Mouse (Mus musculus): ENCODE measurements around the gene Rnf207.

The Rnf207 gene

DNA sequence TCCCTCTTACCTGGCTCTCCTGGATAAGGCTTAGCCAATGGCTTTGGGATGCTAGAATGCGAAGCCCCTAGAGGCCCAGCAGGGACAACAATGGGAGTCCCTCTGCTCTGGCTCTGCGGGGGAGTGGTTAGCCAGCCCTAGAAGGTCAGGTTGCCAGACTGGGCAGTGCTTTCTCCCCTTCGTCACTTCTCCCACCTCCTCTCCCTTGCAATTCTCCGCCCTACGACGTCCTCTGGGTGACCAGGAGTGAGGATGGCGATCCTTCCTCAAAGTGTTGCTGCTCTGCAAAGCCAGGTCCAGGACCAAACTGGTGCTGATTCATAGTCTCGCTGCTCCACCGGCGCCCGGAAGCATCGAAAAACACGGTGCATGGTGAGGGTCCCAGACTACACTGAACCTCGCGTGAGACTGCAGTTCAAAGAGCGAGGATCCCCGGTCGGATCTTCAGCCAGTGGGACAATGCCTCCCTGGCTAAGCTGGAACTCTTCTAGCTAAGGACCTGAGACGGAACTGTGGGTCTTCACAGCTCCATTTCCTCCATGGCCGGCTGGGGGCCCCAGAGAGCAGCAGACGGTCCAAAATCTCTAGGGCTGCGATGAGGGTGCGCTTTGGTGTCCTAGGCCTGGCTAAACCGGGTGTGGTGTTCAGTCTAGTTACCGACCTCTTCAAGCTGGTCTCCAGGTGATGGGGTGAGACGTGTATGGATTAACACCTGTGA is at the start of gene Rnf207:
Rnf207 (minus strand) TSS at position 477 of the 718 bp plus-strand sequence.
- WGBS, result 7% methylated on average over 26 of the region's 26 CpGs

GRCm38 (mm10) chr4:152365228-152365627 is 46.4 kb upstream of the Rnf207 start:
- WGBS, result 32% methylated on average over 7 of the region's 7 CpGs

GRCm38 (mm10) chr4:152362180-152362579 is 43.4 kb upstream of the Rnf207 start:
- 62% methylated on average over 9 of the region's 9 CpGs for WGBS

GRCm38 (mm10) chr4:152360855-152361254 is 42.1 kb upstream of the Rnf207 start:
- 13% methylated on average over 24 of the region's 24 CpGs for WGBS

- WGBS, result 20% methylated on average over 11 of the region's 11 CpGs
These were observed 40.9 kb upstream of the Rnf207 start for GRCm38 (mm10) chr4:152359700-152360099.

DNA sequence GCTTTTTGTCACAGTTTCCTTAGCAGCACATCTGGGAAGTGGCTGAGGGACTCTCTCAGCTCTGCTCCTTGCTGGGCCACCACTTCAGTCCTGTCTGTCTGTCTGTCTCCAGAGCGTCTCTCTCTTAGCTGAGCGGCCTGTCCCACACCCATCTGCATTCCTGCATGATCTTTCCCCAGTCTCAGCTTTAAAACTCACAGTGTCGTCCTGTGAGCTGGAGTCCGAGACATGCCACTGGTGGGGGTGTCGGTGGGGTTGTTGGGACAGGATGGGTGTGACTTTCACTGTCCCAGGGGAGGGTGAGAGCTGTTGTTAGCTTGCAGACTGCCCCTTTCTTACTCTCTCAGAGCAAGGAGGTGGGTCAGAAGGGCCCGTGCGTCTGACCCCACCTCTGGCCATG is 36.9 kb upstream of the Rnf207 start:
- WGBS, result 83% methylated on average over 7 of the region's 7 CpGs

DNA sequence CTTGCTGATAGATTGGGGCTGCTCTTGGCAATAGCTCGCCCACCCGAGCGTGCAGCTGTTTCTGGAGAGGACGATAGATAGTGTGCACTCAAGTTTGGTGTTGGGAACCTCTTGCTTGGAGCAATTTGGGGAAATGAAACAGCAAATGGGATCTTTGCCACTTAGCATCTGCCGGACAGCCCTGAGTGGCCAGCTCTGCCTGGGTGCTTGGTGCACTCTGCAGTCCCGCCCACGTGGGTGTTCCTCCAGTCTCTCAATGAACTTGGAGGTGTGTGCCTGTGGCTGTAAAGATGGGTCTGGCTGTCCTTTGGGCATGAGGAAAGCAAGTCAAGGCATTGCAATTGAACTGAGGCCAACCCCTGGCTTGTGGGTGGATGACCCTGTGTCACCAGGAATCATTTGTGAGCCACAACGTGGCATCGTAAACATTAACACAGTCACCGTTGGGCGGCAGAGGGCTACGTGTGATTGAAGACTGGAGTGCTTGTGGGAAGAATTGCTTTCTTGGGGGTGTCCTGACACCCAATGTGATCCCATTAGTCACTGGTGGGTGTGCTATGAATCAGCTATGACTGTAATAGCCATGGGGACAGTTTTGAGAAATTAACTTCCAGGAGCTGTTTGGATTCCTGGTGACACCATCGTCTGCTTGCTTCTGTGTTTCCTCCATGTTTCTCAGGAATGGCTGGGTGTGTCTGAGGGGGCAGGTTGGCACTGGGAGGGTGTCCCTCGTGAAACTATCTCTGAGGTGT is 35.3 kb upstream of the Rnf207 start:
- 60% methylated on average over 14 of the region's 14 CpGs for WGBS

GRCm38 (mm10) chr4:152351422-152352305 is 32.9 kb upstream of the Rnf207 start:
- WGBS, result 9% methylated on average over 14 of the region's 14 CpGs

DNA sequence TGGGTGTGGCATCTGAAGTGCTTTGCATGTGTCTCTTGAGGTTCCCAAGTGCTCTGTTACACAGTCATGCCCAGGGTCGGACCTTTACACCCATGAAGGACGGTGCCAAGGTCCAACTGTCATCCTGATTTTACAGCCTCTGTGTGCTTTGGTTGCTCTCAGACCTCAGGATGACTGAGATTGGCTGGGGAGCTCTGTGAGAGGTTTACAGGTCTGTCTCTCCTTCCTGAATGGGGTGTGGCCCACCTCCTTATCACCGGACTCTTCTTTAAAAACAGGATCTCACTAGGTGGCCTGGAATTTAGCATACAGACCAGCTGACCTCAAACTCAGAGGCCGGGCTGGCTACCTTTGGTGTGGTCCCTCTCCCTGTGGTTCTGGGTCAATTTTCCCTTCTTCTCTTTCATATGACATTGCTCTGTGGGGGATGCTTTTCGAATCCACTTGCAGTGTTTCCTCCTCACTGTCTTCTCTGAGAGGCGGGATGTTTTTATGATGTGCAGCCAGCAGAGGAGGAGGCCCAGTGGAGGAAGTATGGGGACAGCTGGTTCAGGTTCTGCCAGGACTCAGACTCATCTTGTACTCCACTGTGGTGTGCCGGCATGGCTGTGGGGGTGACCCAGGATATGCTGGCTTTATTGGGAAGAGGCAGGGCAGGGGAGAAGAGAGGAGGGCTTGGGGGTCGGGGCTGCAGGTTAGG is 32.1 kb upstream of the Rnf207 start:
- 20% methylated on average over 8 of the region's 8 CpGs for WGBS

GRCm38 (mm10) chr4:152349837-152350381 is 31.1 kb upstream of the Rnf207 start:
- WGBS, result 7% methylated on average over 17 of the region's 17 CpGs

GRCm38 (mm10) chr4:152345120-152345889 is 26.5 kb upstream of the Rnf207 start:
- 29% methylated on average over 7 of the region's 7 CpGs for WGBS

DNA sequence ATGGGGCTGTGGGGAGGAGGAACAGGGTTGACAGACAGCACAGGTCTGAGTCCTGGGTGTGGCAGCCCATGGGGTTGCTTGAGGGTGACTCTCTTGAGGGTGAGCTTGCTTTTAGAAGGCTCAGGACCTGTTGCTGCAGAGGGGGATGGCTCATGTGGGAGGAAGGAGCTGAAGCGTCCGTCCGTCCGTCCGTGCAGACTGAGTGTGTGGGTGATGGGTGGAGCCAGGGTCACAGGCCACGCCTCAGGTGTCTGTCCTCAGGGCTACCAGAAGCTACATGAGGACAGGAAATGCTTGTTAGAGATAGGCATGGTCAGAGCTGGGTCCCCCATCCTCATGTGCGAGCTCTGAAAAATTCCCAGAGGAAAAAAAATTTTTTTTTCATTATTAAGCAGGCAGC is 25.9 kb upstream of the Rnf207 start:
- WGBS, result 40% methylated on average over 7 of the region's 7 CpGs

GRCm38 (mm10) chr4:152343296-152343695 is 24.5 kb upstream of the Rnf207 start:
- WGBS, result 8% methylated on average over 5 of the region's 5 CpGs

- 39% methylated on average over 15 of the region's 15 CpGs for WGBS
These were observed 21.9 kb upstream of the Rnf207 start for GRCm38 (mm10) chr4:152340584-152341284.

GRCm38 (mm10) chr4:152339293-152339790 is 20.5 kb upstream of the Rnf207 start:
- 3% methylated on average over 26 of the region's 26 CpGs for WGBS

GRCm38 (mm10) chr4:152338419-152339292 is 19.9 kb upstream of the Rnf207 start, which contains the start of gene Chd5:
TSS of gene Chd5 (plus strand) at chr4:152338651.
- under 1% methylated on average over 83 of the region's 120 CpGs for WGBS

DNA sequence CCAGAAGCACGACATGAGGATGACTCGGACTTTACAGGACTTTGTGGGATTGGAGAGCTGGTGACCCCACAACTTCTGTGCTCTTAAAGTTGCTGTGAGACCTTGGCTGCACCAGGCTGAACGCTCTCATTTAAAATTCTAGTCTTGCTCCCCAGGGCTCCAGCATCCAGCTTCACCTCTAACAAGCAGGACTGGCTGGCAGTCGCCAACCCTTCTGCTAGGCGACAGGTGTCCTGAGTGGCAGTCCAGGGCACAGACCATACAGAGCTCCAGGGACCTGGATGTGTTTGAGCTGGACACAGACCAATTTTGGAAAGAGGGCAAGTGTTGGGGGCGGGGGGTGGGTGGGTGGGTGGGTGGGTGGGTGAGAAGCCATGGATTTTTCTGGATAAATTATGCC is 19.0 kb upstream of the Rnf207 start:
- 40% methylated on average over 6 of the region's 6 CpGs for WGBS

- WGBS, result 88% methylated on average over 12 of the region's 12 CpGs
These were observed 14.8 kb upstream of the Rnf207 start for GRCm38 (mm10) chr4:152333587-152333986.

DNA sequence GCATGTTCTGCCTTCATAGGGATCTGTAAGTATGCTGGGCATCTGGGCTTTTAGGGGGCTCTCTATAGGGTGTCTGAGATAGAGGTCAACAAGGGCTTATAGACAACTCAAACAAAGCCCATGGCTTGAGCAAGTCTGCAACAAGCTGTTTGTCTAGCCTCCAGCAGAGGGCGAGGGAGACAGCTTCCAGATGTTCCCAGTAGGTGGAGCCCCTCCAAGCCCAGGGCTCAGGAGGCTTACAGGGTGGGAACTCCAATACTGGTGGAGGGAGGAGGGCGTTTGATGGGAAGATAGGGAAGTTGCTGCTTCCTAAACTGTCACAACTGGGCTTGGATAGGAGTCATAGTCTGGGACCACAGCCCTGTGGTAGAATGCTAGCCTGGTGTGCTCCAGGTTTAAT is 14.2 kb upstream of the Rnf207 start:
- WGBS, result 4% methylated on average over 2 of the region's 2 CpGs

Data from cerebral cortex, adult 2 months (tissue).